In the genomic region with DNA sequence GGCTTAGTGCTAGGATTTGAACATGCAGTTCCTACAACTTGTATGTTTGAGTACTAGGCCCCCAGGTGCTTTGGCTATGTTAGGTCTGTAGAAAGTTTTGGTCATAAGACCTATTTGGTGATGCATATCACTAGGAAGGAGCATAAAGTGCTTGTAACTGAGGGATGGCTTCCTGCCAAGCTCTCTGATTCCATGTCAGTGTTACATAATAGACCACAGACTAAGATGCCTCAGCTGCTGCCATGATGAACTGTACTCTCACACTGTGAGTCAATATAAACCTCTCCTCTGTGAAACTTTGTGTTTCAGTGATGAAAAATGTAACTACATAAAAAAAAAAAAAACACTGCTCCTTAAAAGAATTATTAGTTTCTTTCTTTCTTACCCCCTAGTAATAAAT, we compare ENCODE assay signal across 10 mouse cellular contexts.
A peak's percentile ranks its signal among the peaks of the same experiment; 100 is the strongest.
DNase-seq lines count a peak whose midpoint lies in the region; ATAC-seq lines count a peak whose summit lies in the region.
"Had no signal": no experiment of that assay in that cellular context is flagged by ENCODE, and none has a peak within 500 bp of the region (broad histone marks: within the 10 kb centered on the region; RNA-seq: fewer than 3 reads in every experiment).

No protein-coding gene starts in this region.

- no peaks in the 10 kb centered on the region for H3K27me3 ChIP-seq in forebrain, embryonic 10.5 days (ENCODE audit: poor library complexity, severe bottlenecking)

- no peak overlapping the region for H3K27ac ChIP-seq in forebrain, embryonic 10.5 days

- peak; percentile 78 for ATAC-seq in common myeloid progenitor, adult 5-6 weeks (replicated peaks; ENCODE audit: low read depth, poor library complexity, severe bottlenecking)

- H3K4me1 ChIP-seq in forebrain, embryonic 10.5 days, result no peaks in the 10 kb centered on the region

- no peak overlapping the region for H3K4me3 ChIP-seq in forebrain, embryonic 10.5 days

- no peaks in the 10 kb centered on the region for H3K9me3 ChIP-seq in forebrain, embryonic 10.5 days

- DNase-seq in adrenal gland, adult 8-10 months, result peak; percentile 1
- no peak for DNase-seq in adrenal gland, postnatal 4 days (ENCODE audit: low spot score in 2 of 2)
- DNase-seq in kidney, postnatal 25 days, result peak; percentile 9 to 35
- DNase-seq in kidney, adult 11 months, result no peak
- DNase-seq in 3T3-L1 (ENCODE audit: low read depth, low spot score), result peak; percentile 30
- no peak for DNase-seq in gastrocnemius, postnatal 4 days (ENCODE audit: low spot score in 2 of 2)
- DNase-seq in forebrain, embryonic 10.5 days (ENCODE audit: extremely low spot score, low spot score), result no peak
- DNase-seq: B cell, adult 2 months; layer of hippocampus, adult 9-11 months had no signal

- H3K36me3 ChIP-seq in forebrain, embryonic 10.5 days (replicated peaks), result no peaks in the 10 kb centered on the region

Comparison
In these comparisons a context has a peak if more than half of its experiments do, and no peak if none do; other contexts are left out.
1. DNase-seq: peak in adrenal gland, adult 8-10 months (single experiment), kidney, postnatal 25 days (2 of 2) and 3T3-L1 (single experiment); none in adrenal gland, postnatal 4 days (0 of 2), kidney, adult 11 months (single experiment), gastrocnemius, postnatal 4 days (0 of 2) and forebrain, embryonic 10.5 days (single experiment).